Comparison of ENCODE assay signal across 34 mouse cellular contexts in genomic region chr4:101321731-101322130, GRCm38 (mm10).
"Had no signal": no experiment of that assay in that cellular context is flagged by ENCODE, and none has a peak within 500 bp of the region (broad histone marks: within the 10 kb centered on the region; RNA-seq: fewer than 3 reads in every experiment).

No protein-coding gene starts in this region.

- H3K27ac ChIP-seq: heart, embryonic 13.5 days; heart, embryonic 15.5 days; hindbrain, embryonic 10.5 days; hindbrain, embryonic 12.5 days; hindbrain, embryonic 13.5 days; hindbrain, embryonic 14.5 days; hindbrain, embryonic 15.5 days; hindbrain, postnatal 0 days; intestine, embryonic 15.5 days; kidney, embryonic 15.5 days; kidney, postnatal 0 days; layer of hippocampus, adult 2 months; left cerebral cortex, adult 2 months had no signal

- DNase-seq: heart, postnatal 10 days; heart, postnatal 14 days; heart, postnatal 36 days; heart, postnatal 4 days; kidney, adult 11 months; kidney, adult 18-20 months; kidney, adult 2 months; kidney, adult 8-10 months; kidney, adult 9 months; kidney, postnatal 10 days; kidney, postnatal 14 days; kidney, postnatal 25 days; kidney, postnatal 36 days; kidney, postnatal 4 days; layer of hippocampus, adult 9-11 months; layer of hippocampus, postnatal 36 days had no signal

- ATAC-seq: hindbrain, embryonic 16.5 days; hindbrain, postnatal 0 days; inflammation-experienced regulatory T-cells, adult 6 months; intestine, embryonic 15.5 days; intestine, embryonic 16.5 days; intestine, postnatal 0 days had no signal

- H3K4me3 ChIP-seq: heart, embryonic 12.5 days; heart, embryonic 13.5 days; heart, embryonic 15.5 days; hindbrain, embryonic 10.5 days; hindbrain, embryonic 12.5 days; hindbrain, embryonic 13.5 days; hindbrain, embryonic 15.5 days; intestine, embryonic 15.5 days; kidney, embryonic 15.5 days; layer of hippocampus, adult 2 months; left cerebral cortex, adult 2 months had no signal
